Mouse (Mus musculus): ENCODE data around the gene Mpg. TPM values are rescaled to one million over a fixed set of nuclear protein-coding genes. Genes with fewer than 3 reads are reported as not detected.

The Mpg gene
- total and polyA plus RNA-seq, 3 experiments = 39.1 to 40.3 (median 39.6) TPM

GRCm38 (mm10) chr11:32236712-32237410 is 10.6 kb downstream of the Mpg start:
- no peak overlapping the region for H3K9ac ChIP-seq (ENCODE audit: insufficient read depth, low read depth)
- H3K4me2 ChIP-seq (ENCODE audit: insufficient read depth, low read depth, poor library complexity, severe bottlenecking) = no peak overlapping the region
- no peaks in the 10 kb centered on the region for H3K27me3 ChIP-seq (replicated peaks)
- peaks cover 11 to 25% of the 10 kb centered on the region in 2 experiments for H3K4me1 ChIP-seq (ENCODE audit: control insufficient read depth in 1 of 2, insufficient read depth in 2 of 2)
- in situ Hi-C loops (cut with MboI; ENCODE audit: low pct_ligation_motif_present, low pct_unique_long_range_greater_than_20kb, low sequenced_read_pairs) (loop anchor here (5.0 to 10.0 kb wide), 2 partner anchors 35 to 52 kb away; partner anchors contain the start of gene Il9r), dilution Hi-C loops (cut with MboI; ENCODE audit: extremely low pct_ligation_motif_present, extremely low pct_unique_long_range_greater_than_20kb, low sequenced_read_pairs) (no loop called here)
- peak; percentile 65 for DNase-seq (ENCODE audit: extremely low read depth)
- peak; percentile 68 to 72; a peak in 3 of 4 replicates for TF ChIP-seq CTCF (conservative IDR thresholded peaks at IDR 0.05 in 1 of 2, IDR thresholded peaks at IDR 0.05 in 1 of 2; ENCODE audit: low read depth in 2 of 2, low read length in 2 of 2)
- TF ChIP-seq MEF2A (IDR thresholded peaks at IDR 0.05; ENCODE audit: borderline replicate concordance, low read depth, low read length) = no peak
- TF ChIP-seq SMC3 (IDR thresholded peaks at IDR 0.05; ENCODE audit: low read depth, low read length) = peak; percentile 32
- no peak for TF ChIP-seq MXI1 (IDR thresholded peaks at IDR 0.05; ENCODE audit: low read depth, low read length)
- TF ChIP-seq RAD21 (IDR thresholded peaks at IDR 0.05; ENCODE audit: low read depth, low read length) = peak; percentile 28
- TF ChIP-seq SIN3A (IDR thresholded peaks at IDR 0.05; ENCODE audit: low read length) = 0 out of 2 replicates have a peak, but pooled peaks have one; percentile 31
- TF ChIP-seq BHLHE40 (IDR thresholded peaks at IDR 0.05; ENCODE audit: low read depth, low read length) = no peak
- TF ChIP-seq NRF1 (IDR thresholded peaks at IDR 0.05; ENCODE audit: low read depth, low read length) = no peak
- no peak for TF ChIP-seq ZMIZ1 (IDR thresholded peaks at IDR 0.05; ENCODE audit: low read depth, low read length)
- H3K27ac ChIP-seq (ENCODE audit: insufficient read depth, low read depth) = no peak overlapping the region
- no peaks in the 10 kb centered on the region for H3K79me2 ChIP-seq (replicated peaks; ENCODE audit: control insufficient read depth, extremely low read depth, insufficient read depth, poor library complexity, severe bottlenecking)
- H3K36me3 ChIP-seq (replicated peaks in 1 of 2; ENCODE audit: control insufficient read depth in 1 of 2, insufficient read depth in 1 of 2, low read length in 1 of 2) = peaks cover 74 to 93% of the 10 kb centered on the region in 2 experiments
- no peaks in the 10 kb centered on the region for H3K9me3 ChIP-seq (replicated peaks; ENCODE audit: low read length)
- no peak overlapping the region for H3K4me3 ChIP-seq (replicated peaks in 1 of 3; ENCODE audit: low read depth in 2 of 3, low read length in 2 of 3, poor library complexity in 1 of 3)

DNA sequence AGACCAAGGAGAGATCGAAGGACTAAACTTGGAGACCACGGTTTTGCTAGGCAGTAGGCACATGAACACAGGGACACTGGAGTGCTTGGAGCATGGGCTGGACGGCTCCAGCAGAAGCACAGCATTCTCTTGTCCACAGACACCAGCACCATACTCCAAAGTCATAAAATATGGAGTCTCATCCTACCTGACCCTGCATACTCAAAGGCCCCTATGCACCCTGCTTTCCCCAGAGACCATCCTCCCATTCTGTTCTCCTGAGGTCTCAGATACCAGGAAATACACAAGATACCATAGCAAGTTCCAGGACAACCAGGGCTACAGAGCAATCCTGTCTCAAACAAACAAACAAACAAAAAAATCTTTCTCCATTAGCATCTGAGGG is 11.1 kb downstream of the Mpg start:
- TF ChIP-seq ZNF384 (IDR thresholded peaks at IDR 0.05; ENCODE audit: low read depth, low read length) (no peak), JUN (IDR thresholded peaks at IDR 0.05; ENCODE audit: insufficient read depth, low read depth, low read length) (no peak), TBP (conservative IDR thresholded peaks at IDR 0.05; ENCODE audit: low read depth, low read length) (no peak), ZMIZ1 (IDR thresholded peaks at IDR 0.05; ENCODE audit: low read depth, low read length) (no peak), NELFE (IDR thresholded peaks at IDR 0.05; ENCODE audit: low read depth, low read length) (no peak), SIN3A (IDR thresholded peaks at IDR 0.05; ENCODE audit: low read length) (peak; percentile 57), CHD1 (IDR thresholded peaks at IDR 0.05; ENCODE audit: low read depth, low read length) (peak; percentile 61; the same call in 1 of the 2 replicates), RCOR1 (conservative IDR thresholded peaks at IDR 0.05; ENCODE audit: low read depth, low read length) (no peak), PAX5 (IDR thresholded peaks at IDR 0.05; ENCODE audit: low read length) (no peak)
- no peak for DNase-seq (ENCODE audit: extremely low read depth)
- Histone ChIP-seq H3K27ac (ENCODE audit: insufficient read depth, low read depth) (0 out of 2 replicates have a peak overlapping the region, but pooled peaks have one; percentile 27), H3K4me2 (ENCODE audit: insufficient read depth, low read depth, poor library complexity, severe bottlenecking) (no peak overlapping the region), H3K79me2 (replicated peaks; ENCODE audit: control insufficient read depth, extremely low read depth, insufficient read depth, poor library complexity, severe bottlenecking) (no peaks in the 10 kb centered on the region), H3K36me3 (replicated peaks in 1 of 2; ENCODE audit: control insufficient read depth in 1 of 2, insufficient read depth in 1 of 2, low read length in 1 of 2) (peaks cover 74 to 93% of the 10 kb centered on the region in 2 experiments), H3K9ac (ENCODE audit: insufficient read depth, low read depth) (no peak overlapping the region), H3K4me3 (replicated peaks in 1 of 3; ENCODE audit: low read depth in 2 of 3, low read length in 2 of 3, poor library complexity in 1 of 3) (no peak overlapping the region), H3K9me3 (replicated peaks; ENCODE audit: low read length) (no peaks in the 10 kb centered on the region), H3K4me1 (ENCODE audit: control insufficient read depth in 1 of 2, insufficient read depth in 2 of 2) (peaks cover 11 to 25% of the 10 kb centered on the region in 2 experiments), H3K27me3 (replicated peaks) (no peaks in the 10 kb centered on the region)
- dilution Hi-C loops (cut with MboI; ENCODE audit: extremely low pct_ligation_motif_present, extremely low pct_unique_long_range_greater_than_20kb, low sequenced_read_pairs) (no loop called here), in situ Hi-C loops (cut with MboI; ENCODE audit: low pct_ligation_motif_present, low pct_unique_long_range_greater_than_20kb, low sequenced_read_pairs) (loop anchor here (5.0 to 10.0 kb wide), 2 partner anchors 35 to 53 kb away; partner anchors contain the start of gene Il9r)

Measured in CH12.LX (cell line).